Mouse (Mus musculus) erythroblast, embryonic 14.5 days (primary cell): ENCODE measurements around the gene Rnaseh2a.

Source experiments
- GATA1 ChIP-seq: IDR thresholded peaks from 2 replicates; pipeline ENCODE4 v1.6.1; 2012; ENCODE audit warnings: low read length, inconsistent platforms, mixed read lengths
- TAL1 ChIP-seq: IDR thresholded peaks from 3 replicates; pipeline ENCODE4 v1.6.1; 2012; ENCODE audit warnings: low read length, inconsistent platforms, mixed read lengths

- TF ChIP-seq GATA1 = no peak
- no peak for TF ChIP-seq TAL1
These were observed 8.1 kb upstream of the Rnaseh2a start for GRCm38 (mm10) chr8:84977435-84978247.
